Mouse (Mus musculus): ENCODE measurements around the gene Armc2. TPM values are rescaled to one million over a fixed set of nuclear protein-coding genes. Genes with fewer than 3 reads are reported as not detected.
A peak's percentile ranks its signal among the peaks of the same experiment; 100 is the strongest.

Gene Armc2
- polyA plus RNA-seq, 1 experiment from 2014 or later = 3.8 TPM

DNA sequence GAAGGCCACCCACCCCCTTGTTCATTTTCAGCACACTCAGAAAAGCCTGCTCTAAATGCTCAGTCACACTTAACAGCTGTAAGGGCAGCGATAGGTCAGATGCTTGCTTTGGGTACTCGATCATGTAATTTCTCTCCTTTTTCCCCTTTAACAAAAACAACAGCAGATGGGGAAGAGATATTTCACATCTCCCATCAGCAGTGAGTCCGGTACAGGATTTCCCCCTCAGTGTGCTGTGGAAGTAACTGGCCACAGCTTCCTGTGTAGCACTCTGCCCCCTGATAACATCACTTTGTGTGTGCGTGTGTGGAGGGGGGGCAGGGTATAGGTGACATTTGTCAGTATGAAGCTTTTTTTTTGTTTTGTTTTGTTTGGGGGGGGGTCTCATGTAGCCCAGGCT lies 81.1 kb downstream of the Armc2 start:
- WGBS = 67% methylated on average over 4 of the region's 4 CpGs
- ATAC-seq (ENCODE audit: low FRiP score) (no peak), DNase-seq (ENCODE audit: low spot score, missing footprints) (no peak)
- no peak overlapping the region for H3K9ac ChIP-seq (ENCODE audit: low read length)
- no peaks in the 10 kb centered on the region for H3K36me3 ChIP-seq (ENCODE audit: control insufficient read depth, insufficient read depth, low read length)
- H3K9me3 ChIP-seq (ENCODE audit: control insufficient read depth, low read length) = no peaks in the 10 kb centered on the region
- no peak overlapping the region for H3K27ac ChIP-seq (ENCODE audit: low read depth, low read length)
- H3K4me3 ChIP-seq (ENCODE audit: low read depth, low read length) = no peak overlapping the region
- H3K4me1 ChIP-seq (ENCODE audit: control insufficient read depth, insufficient read depth, low read length) = peaks cover 12% of the 10 kb centered on the region
- no peaks in the 10 kb centered on the region for H3K27me3 ChIP-seq (ENCODE audit: control insufficient read depth, insufficient read depth, low read length)
- no peak overlapping the region for H3K4me2 ChIP-seq

DNA sequence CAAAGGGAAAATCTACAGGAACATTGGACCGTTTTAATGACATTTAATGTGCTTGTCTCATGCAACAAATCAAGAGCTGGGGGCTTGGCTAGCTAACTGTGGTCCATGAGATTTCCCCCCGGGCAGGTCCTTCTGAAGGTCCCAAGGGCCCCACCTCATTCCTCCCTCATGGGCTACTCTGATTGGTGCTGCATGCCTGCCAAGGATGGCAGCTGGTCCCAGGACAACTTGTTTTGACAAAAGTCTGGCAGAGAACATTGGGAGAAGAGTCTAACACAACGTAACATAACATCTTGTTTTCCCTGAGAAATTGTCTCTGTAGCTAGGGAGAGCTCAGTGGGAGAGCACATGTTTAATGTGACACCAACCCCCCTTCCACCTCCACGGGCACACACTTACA lies 82.1 kb downstream of the Armc2 start:
- H3K36me3 ChIP-seq (ENCODE audit: control insufficient read depth, insufficient read depth, low read length) = no peaks in the 10 kb centered on the region

GRCm38 (mm10) chr10:41935476-41935829 lies 82.8 kb downstream of the Armc2 start:
- Histone ChIP-seq H3K9ac (ENCODE audit: low read length) (no peak overlapping the region), H3K4me1 (ENCODE audit: control insufficient read depth, insufficient read depth, low read length) (peaks cover 12% of the 10 kb centered on the region), H3K9me3 (ENCODE audit: control insufficient read depth, low read length) (no peaks in the 10 kb centered on the region), H3K36me3 (ENCODE audit: control insufficient read depth, insufficient read depth, low read length) (no peaks in the 10 kb centered on the region), H3K27me3 (ENCODE audit: control insufficient read depth, insufficient read depth, low read length) (no peaks in the 10 kb centered on the region), H3K4me3 (ENCODE audit: low read depth, low read length) (no peak overlapping the region), H3K4me2 (peak overlapping the region; percentile 30; the same call in 1 of the 2 replicates), H3K27ac (ENCODE audit: low read depth, low read length) (no peak overlapping the region)
- peak; percentile 87 for DNase-seq (ENCODE audit: low spot score, missing footprints)
- no peak for ATAC-seq (ENCODE audit: low FRiP score)

More for the DNA sequence above, 82.1 kb downstream of the Armc2 start:
- WGBS = 79% methylated on average over 4 of the region's 4 CpGs
- no peak overlapping the region for H3K27ac ChIP-seq (ENCODE audit: low read depth, low read length)
- H3K4me1 ChIP-seq (ENCODE audit: control insufficient read depth, insufficient read depth, low read length) = peaks cover 12% of the 10 kb centered on the region
- no peaks in the 10 kb centered on the region for H3K27me3 ChIP-seq (ENCODE audit: control insufficient read depth, insufficient read depth, low read length)
- H3K4me3 ChIP-seq (ENCODE audit: low read depth, low read length) = no peak overlapping the region
- H3K9ac ChIP-seq (ENCODE audit: low read length) = no peak overlapping the region
- H3K9me3 ChIP-seq (ENCODE audit: control insufficient read depth, low read length) = no peaks in the 10 kb centered on the region
- ATAC-seq (ENCODE audit: low FRiP score) = no peak
- no peak for DNase-seq (ENCODE audit: low spot score, missing footprints)
- H3K4me2 ChIP-seq = no peak overlapping the region

DNA sequence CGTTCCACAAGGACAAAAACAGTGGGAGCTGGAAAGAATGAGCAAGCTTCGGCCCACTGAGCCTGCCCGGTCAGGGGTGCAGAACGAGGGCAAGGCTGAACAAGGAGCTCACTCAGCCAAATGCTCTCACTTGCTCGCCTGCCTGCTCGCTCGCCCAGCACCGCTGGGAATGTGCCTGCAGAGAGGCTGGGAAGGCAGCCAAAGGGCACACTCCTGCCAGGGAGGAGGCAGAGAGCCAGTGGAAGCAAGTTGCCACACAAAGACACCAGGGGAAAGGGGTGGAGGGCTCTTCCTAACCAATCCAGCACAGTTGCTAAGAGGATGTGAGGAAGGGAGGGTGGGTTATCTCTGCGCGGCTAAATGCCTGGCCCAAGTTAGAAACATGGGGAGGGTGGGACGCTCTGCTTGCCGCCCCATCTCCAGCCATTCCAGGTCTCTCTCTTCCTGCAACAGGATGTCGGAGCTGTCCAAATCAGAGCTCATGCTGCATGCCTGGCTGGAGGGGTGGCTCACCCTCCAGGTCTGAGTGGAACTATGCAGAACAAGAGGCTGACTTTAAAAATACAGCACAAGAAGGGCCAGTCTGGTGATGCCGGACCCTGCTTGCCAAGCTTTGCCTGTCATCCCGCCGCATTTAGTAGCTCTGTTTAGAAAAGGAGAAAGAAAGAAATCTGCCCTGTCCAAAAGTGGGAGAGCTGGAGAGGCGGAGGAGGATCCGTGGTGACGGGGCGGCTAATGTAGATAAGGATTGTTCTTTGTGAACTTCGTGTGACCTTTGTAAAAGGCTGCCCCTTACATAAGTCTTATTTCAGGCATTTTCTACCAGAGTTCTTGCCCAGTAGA lies 83.4 kb downstream of the Armc2 start:
- H3K27ac ChIP-seq (ENCODE audit: low read depth, low read length) = peak overlapping the region; percentile 6; the same call in 1 of the 2 replicates
- peak overlapping the region; percentile 52 for H3K9ac ChIP-seq (ENCODE audit: low read length)
- peak overlapping the region; percentile 30 for H3K4me2 ChIP-seq
- no peak overlapping the region for H3K4me3 ChIP-seq (ENCODE audit: low read depth, low read length)
- H3K9me3 ChIP-seq (ENCODE audit: control insufficient read depth, low read length) = no peaks in the 10 kb centered on the region
- peaks cover 12% of the 10 kb centered on the region for H3K4me1 ChIP-seq (ENCODE audit: control insufficient read depth, insufficient read depth, low read length)
- WGBS = 16% methylated on average over 21 of the region's 21 CpGs
- H3K27me3 ChIP-seq (ENCODE audit: control insufficient read depth, insufficient read depth, low read length) = no peaks in the 10 kb centered on the region
- DNase-seq (ENCODE audit: low spot score, missing footprints) (peak; percentile 93), ATAC-seq (ENCODE audit: low FRiP score) (peak; percentile 66; the same call in 1 of the 2 replicates)
- no peaks in the 10 kb centered on the region for H3K36me3 ChIP-seq (ENCODE audit: control insufficient read depth, insufficient read depth, low read length)

DNA sequence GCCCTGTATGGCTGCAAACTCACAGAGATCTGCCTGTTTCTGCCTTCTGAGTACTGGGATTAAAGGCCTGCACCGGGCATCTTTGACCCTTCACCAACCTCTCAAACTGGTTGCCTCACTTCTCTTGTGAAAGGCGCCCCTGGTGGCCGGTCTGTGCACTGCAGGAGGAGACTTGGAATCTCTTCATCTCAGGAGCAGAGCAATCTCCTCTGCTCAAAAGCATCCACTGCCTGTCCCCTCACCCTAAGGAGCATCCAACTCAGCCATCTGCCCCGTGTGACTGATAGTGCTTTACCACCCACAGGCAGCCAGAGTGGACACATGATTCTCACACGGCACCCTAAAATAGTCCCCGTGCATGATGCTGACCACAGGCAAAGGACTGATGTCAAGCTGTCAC lies 84.7 kb downstream of the Armc2 start:
- H3K4me2 ChIP-seq = no peak overlapping the region
- no peak for ATAC-seq (ENCODE audit: low FRiP score)
- H3K4me1 ChIP-seq (ENCODE audit: control insufficient read depth, insufficient read depth, low read length) = peaks cover 12% of the 10 kb centered on the region
- H3K9ac ChIP-seq (ENCODE audit: low read length) = no peak overlapping the region
- 60% methylated on average over 6 of the region's 6 CpGs for WGBS
- no peaks in the 10 kb centered on the region for H3K36me3 ChIP-seq (ENCODE audit: control insufficient read depth, insufficient read depth, low read length)
- peak; percentile 93 for DNase-seq (ENCODE audit: low spot score, missing footprints)
- no peak overlapping the region for H3K27ac ChIP-seq (ENCODE audit: low read depth, low read length)
- H3K27me3 ChIP-seq (ENCODE audit: control insufficient read depth, insufficient read depth, low read length) = no peaks in the 10 kb centered on the region
- H3K9me3 ChIP-seq (ENCODE audit: control insufficient read depth, low read length) = no peaks in the 10 kb centered on the region
- no peak overlapping the region for H3K4me3 ChIP-seq (ENCODE audit: low read depth, low read length)

- no peak for ATAC-seq (ENCODE audit: low FRiP score)
- H3K4me1 ChIP-seq (ENCODE audit: control insufficient read depth, insufficient read depth, low read length) = peaks cover 12% of the 10 kb centered on the region
- H3K9me3 ChIP-seq (ENCODE audit: control insufficient read depth, low read length) = no peaks in the 10 kb centered on the region
- 94% methylated on average over 5 of the region's 5 CpGs for WGBS
- no peak overlapping the region for H3K9ac ChIP-seq (ENCODE audit: low read length)
- H3K27ac ChIP-seq (ENCODE audit: low read depth, low read length) = no peak overlapping the region
- no peak overlapping the region for H3K4me2 ChIP-seq
- H3K4me3 ChIP-seq (ENCODE audit: low read depth, low read length) = no peak overlapping the region
- H3K36me3 ChIP-seq (ENCODE audit: control insufficient read depth, insufficient read depth, low read length) = no peaks in the 10 kb centered on the region
- no peaks in the 10 kb centered on the region for H3K27me3 ChIP-seq (ENCODE audit: control insufficient read depth, insufficient read depth, low read length)
- no peak for DNase-seq (ENCODE audit: low spot score, missing footprints)
Observed at GRCm38 (mm10) chr10:41932943-41933342, 85.3 kb downstream of the Armc2 start.

- Histone ChIP-seq H3K36me3 (ENCODE audit: control insufficient read depth, insufficient read depth, low read length) (no peaks in the 10 kb centered on the region), H3K27ac (ENCODE audit: low read depth, low read length) (no peak overlapping the region), H3K4me1 (ENCODE audit: control insufficient read depth, insufficient read depth, low read length) (peaks cover 12% of the 10 kb centered on the region), H3K9me3 (ENCODE audit: control insufficient read depth, low read length) (no peaks in the 10 kb centered on the region), H3K27me3 (ENCODE audit: control insufficient read depth, insufficient read depth, low read length) (no peaks in the 10 kb centered on the region), H3K4me3 (ENCODE audit: low read depth, low read length) (no peak overlapping the region), H3K4me2 (no peak overlapping the region), H3K9ac (ENCODE audit: low read length) (no peak overlapping the region)
- DNase-seq (ENCODE audit: low spot score, missing footprints) (no peak), ATAC-seq (ENCODE audit: low FRiP score) (no peak)
- WGBS = 85% methylated on average over 12 of the region's 12 CpGs
Observed at GRCm38 (mm10) chr10:41931962-41932361, 86.3 kb downstream of the Armc2 start.

DNA sequence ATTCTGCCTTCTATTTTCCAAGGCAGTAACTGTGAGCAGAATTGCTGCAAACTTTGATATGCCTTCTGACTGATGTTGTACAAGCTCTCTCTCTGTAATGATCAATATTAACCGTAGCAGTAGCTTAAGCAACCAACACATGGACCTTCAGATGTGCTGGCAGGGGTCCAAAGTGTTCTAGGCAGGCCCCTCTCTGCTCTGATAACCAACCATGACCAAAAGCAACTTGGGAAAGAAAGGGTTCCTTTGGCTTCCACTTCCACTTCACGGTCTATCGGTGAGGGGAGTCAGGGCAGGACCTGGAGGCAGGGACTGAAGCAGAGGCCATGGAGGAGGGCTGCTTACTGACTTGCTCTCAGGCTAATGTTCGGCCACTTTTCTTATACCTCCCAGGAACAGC lies 87.3 kb downstream of the Armc2 start:
- ATAC-seq (ENCODE audit: low FRiP score) (no peak), DNase-seq (ENCODE audit: low spot score, missing footprints) (no peak)
- Histone ChIP-seq H3K36me3 (ENCODE audit: control insufficient read depth, insufficient read depth, low read length) (no peaks in the 10 kb centered on the region), H3K9ac (ENCODE audit: low read length) (no peak overlapping the region), H3K27ac (ENCODE audit: low read depth, low read length) (no peak overlapping the region), H3K4me1 (ENCODE audit: control insufficient read depth, insufficient read depth, low read length) (peaks cover 10% of the 10 kb centered on the region), H3K4me2 (no peak overlapping the region), H3K27me3 (ENCODE audit: control insufficient read depth, insufficient read depth, low read length) (no peaks in the 10 kb centered on the region), H3K9me3 (ENCODE audit: control insufficient read depth, low read length) (no peaks in the 10 kb centered on the region), H3K4me3 (ENCODE audit: low read depth, low read length) (no peak overlapping the region)
- 71% methylated on average over 4 of the region's 4 CpGs for WGBS

GRCm38 (mm10) chr10:41926726-41927125 lies 91.5 kb downstream of the Armc2 start:
- Histone ChIP-seq H3K4me2 (no peak overlapping the region), H3K27me3 (ENCODE audit: control insufficient read depth, insufficient read depth, low read length) (no peaks in the 10 kb centered on the region), H3K4me3 (ENCODE audit: low read depth, low read length) (no peak overlapping the region), H3K27ac (ENCODE audit: low read depth, low read length) (no peak overlapping the region), H3K36me3 (ENCODE audit: control insufficient read depth, insufficient read depth, low read length) (no peaks in the 10 kb centered on the region), H3K9me3 (ENCODE audit: control insufficient read depth, low read length) (no peaks in the 10 kb centered on the region), H3K4me1 (ENCODE audit: control insufficient read depth, insufficient read depth, low read length) (no peaks in the 10 kb centered on the region), H3K9ac (ENCODE audit: low read length) (no peak overlapping the region)
- DNase-seq (ENCODE audit: low spot score, missing footprints) (no peak), ATAC-seq (ENCODE audit: low FRiP score) (no peak)
- WGBS = 84% methylated on average over 14 of the region's 14 CpGs
